Mouse (Mus musculus): ENCODE results near the gene Thra.
A peak's percentile ranks its signal among the peaks of the same experiment; 100 is the strongest.

Thra gene

GRCm38 (mm10) chr11:98797306-98797705 lies 56.9 kb downstream of the Thra start:
- no peak for DNase-seq

- DNase-seq = no peak
Measured at GRCm38 (mm10) chr11:98797909-98798308, 57.5 kb downstream of the Thra start.

- DNase-seq = no peak
Measured at GRCm38 (mm10) chr11:98804605-98805004, 64.2 kb downstream of the Thra start, which contains the start of gene Casc3. TSS of gene Casc3 (plus strand) at chr11:98804905.

GRCm38 (mm10) chr11:98808417-98808816 lies 68.0 kb downstream of the Thra start:
- DNase-seq = no peak

- DNase-seq = peak; percentile 100
Measured at GRCm38 (mm10) chr11:98809457-98810290, 69.2 kb downstream of the Thra start.

GRCm38 (mm10) chr11:98810686-98811085 lies 70.2 kb downstream of the Thra start:
- DNase-seq = no peak

GRCm38 (mm10) chr11:98816706-98817239 lies 76.3 kb downstream of the Thra start:
- no peak for DNase-seq

Measured in right cerebral cortex, postnatal 25 days (tissue).